Mouse (Mus musculus): ENCODE results near the gene Rhoc.

GRCm38 (mm10) chr3:104835797-104836196, 47.6 kb downstream of the Rhoc start:
- TF ChIP-seq CTCF (IDR thresholded peaks at IDR 0.05; ENCODE audit: low read depth) (no peak), EP300 (IDR thresholded peaks at IDR 0.05; ENCODE audit: low read depth) (no peak)
